Mouse (Mus musculus) midbrain, embryonic 14.5 days (tissue): ENCODE results near the gene Proca1. TPM values are rescaled to one million over a fixed set of nuclear protein-coding genes. Genes with fewer than 3 reads are reported as not detected.

Experiments
- ATAC-seq: fragments of 200-750 bp; cut with Nextera tagmentation; 2 replicates; pipeline ENCODE4 v1.8.0; 2017; ENCODE audit warnings: moderate number of reproducible peaks, moderate library complexity; ENCODE audit not compliant: low FRiP score, low TSS enrichment
- DNase-seq: peaks from one replicate; pipeline ENCODE4 v3.0.0-alpha.2; 2015
- H3K27ac ChIP-seq: fragments of 300-500 bp; sonication (generic); replicated peaks from 2 replicates; pipeline ENCODE4 v1.5.1; 2014; ENCODE audit warnings: mild to moderate bottlenecking, low read depth, low read length, moderate library complexity
- H3K27me3 ChIP-seq: fragments of 300-500 bp; sonication (generic); 2 replicates; pipeline ENCODE4 v1.6.1; 2014; ENCODE audit warnings: low read length, control low read depth, mixed read lengths; ENCODE audit not compliant: control insufficient read depth, insufficient read depth
- H3K36me3 ChIP-seq: fragments of 300-500 bp; sonication (generic); 2 replicates; pipeline ENCODE4 v1.6.1; 2014; ENCODE audit warnings: low read length, control low read depth; ENCODE audit not compliant: control insufficient read depth, insufficient read depth
- H3K4me1 ChIP-seq: fragments of 300-500 bp; sonication (generic); 2 replicates; pipeline ENCODE4 v1.6.1; 2014; ENCODE audit warnings: mild to moderate bottlenecking, antibody characterized with exemption, low read length, control low read depth; ENCODE audit not compliant: control insufficient read depth, insufficient read depth
- H3K4me2 ChIP-seq: fragments of 300-500 bp; sonication (generic); 2 replicates; pipeline ENCODE4 v1.6.1; 2014; ENCODE audit warnings: mild to moderate bottlenecking, low read length, moderate library complexity
- H3K4me3 ChIP-seq: fragments of 300-500 bp; sonication (generic); replicated peaks from 2 replicates; pipeline ENCODE4 v1.5.1; 2014; ENCODE audit warnings: low read depth, low read length
- H3K9ac ChIP-seq: fragments of 300-500 bp; sonication (generic); replicated peaks from 2 replicates; pipeline ENCODE4 v1.6.1; 2014; ENCODE audit warnings: mild to moderate bottlenecking, low read length, moderate library complexity
- H3K9me3 ChIP-seq: fragments of 300-500 bp; sonication (generic); 2 replicates; pipeline ENCODE4 v1.6.1; 2016; ENCODE audit warnings: low read length, control low read depth, mixed read lengths; ENCODE audit not compliant: control insufficient read depth
- WGBS: fragments of 180-500 bp; shearing (Covaris S2); extraction: QIAGEN DNeasy Blood & Tissue Kit; methylation state at CpG from one replicate; pipeline ENCODE4 v1.1.7; 2014; 5-methylcytosine and 5-hydroxymethylcytosine counted together
- polyA plus RNA-seq: library from polyadenylated mRNA; unstranded; fragments of >200 nt; fragmentation: Nextera tagmentation; extraction: Ambion mirVana; gene quantifications from 2 replicates; pipeline ENCODE4 v1.2.1, GENCODE M21; 2014

Gene Proca1
- polyA plus RNA-seq, 1 experiment from 2014 or later, result 1.0 TPM

DNA sequence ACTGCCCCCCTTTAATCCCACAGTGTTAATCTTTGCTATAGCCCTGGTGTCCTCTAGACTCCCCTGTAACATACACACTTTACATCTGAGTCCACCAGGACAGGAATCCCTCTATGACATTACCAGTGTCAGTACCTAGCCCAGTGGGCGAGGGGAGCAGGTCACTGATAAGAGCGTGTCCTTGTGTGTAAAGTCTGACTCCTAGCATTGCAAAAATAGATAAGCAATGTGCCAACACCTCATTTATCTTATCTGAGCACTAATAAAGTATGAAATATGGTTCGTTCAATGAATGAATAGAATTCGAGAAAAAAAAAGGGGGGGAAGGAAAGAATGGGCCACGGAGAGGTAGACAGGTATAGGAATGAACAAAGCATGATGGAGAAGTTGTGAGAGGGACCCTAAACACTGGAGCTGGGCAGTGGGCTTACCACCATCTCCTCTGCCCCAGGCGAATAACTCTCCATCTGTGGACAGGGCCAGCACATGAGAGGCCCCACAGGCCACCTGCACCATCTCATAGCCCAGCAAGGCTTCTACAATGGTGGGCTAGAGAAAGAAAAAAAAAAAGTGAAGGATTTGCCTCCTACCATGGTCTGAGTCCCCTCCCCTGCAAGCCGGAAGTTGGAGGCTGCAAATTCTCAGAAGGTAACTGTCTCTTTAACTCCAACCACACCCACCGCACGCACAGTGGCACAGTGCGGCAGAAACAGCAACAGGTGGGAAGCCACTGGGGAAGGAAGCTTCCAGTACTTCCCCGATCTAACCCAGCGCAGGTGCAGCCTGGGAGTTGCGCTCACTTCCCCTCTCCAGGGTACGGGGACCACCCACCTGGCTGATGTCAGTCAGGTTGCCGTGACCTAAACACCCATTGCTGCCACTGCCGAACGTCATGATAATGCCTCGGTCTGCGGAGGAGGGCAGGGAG lies 24.4 kb upstream of the Proca1 start:
- no peak for DNase-seq
- Histone ChIP-seq H3K4me3 (no peak overlapping the region), H3K4me1 (peaks cover 7% of the 10 kb centered on the region; the same call in 1 of the 2 replicates), H3K9ac (no peak overlapping the region), H3K36me3 (no peaks in the 10 kb centered on the region), H3K4me2 (no peak overlapping the region), H3K27ac (no peak overlapping the region), H3K9me3 (no peaks in the 10 kb centered on the region), H3K27me3 (no peaks in the 10 kb centered on the region)
- ATAC-seq, result no peak
- WGBS, result 63% methylated on average over 19 of the region's 19 CpGs

DNA sequence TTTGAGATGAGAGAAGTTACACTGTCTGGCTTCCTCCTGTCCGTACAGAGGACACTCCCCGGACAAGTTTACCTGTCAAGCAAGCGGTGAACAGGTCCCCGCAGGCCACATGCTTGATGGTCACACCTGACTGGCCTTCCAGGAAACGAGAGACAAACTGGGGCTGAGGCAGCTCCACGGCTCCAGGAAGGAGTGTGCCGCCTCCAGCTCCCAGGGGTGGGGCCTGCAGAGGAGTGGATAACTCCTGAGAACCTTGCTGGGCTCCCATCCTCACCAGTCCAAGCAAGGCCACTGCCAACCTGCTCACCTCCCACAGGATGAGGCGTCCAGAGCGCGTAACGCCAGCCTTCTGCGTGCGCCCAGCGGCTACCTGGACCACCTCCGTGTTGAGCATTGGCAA lies 22.9 kb upstream of the Proca1 start:
- no peak overlapping the region for H3K4me3 ChIP-seq
- 90% methylated on average over 15 of the region's 15 CpGs for WGBS
- no peak overlapping the region for H3K27ac ChIP-seq
- no peaks in the 10 kb centered on the region for H3K36me3 ChIP-seq
- DNase-seq (no peak), ATAC-seq (no peak)
- no peak overlapping the region for H3K9ac ChIP-seq
- H3K9me3 ChIP-seq, result no peaks in the 10 kb centered on the region
- no peak overlapping the region for H3K4me2 ChIP-seq
- no peaks in the 10 kb centered on the region for H3K27me3 ChIP-seq
- H3K4me1 ChIP-seq, result peaks cover 7% of the 10 kb centered on the region; the same call in 1 of the 2 replicates

DNA sequence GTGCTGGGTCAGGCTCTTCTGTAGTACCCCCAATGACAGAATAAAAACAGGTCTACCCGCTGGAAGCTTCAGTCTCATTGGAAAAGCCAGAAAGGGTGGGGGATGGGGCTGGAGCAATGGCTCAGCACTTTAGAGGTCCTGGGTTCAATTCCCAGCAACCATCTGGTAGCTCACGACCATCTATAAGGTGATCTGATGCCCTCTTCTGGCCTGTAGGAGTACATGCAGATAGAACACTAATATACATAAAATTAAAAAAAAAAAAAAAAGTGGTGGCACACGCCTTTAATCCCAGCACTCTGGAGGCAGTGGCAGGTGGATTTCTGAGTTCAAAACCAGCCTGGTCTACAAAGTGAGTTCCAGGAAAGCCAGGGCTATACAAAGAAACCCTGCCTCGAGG lies 21.9 kb upstream of the Proca1 start:
- H3K36me3 ChIP-seq, result no peaks in the 10 kb centered on the region
- no peak overlapping the region for H3K27ac ChIP-seq
- no peak overlapping the region for H3K4me2 ChIP-seq
- 67% methylated on average over 4 of the region's 4 CpGs for WGBS
- no peaks in the 10 kb centered on the region for H3K4me1 ChIP-seq
- no peak for ATAC-seq
- H3K9ac ChIP-seq, result no peak overlapping the region
- H3K9me3 ChIP-seq, result no peaks in the 10 kb centered on the region
- no peak for DNase-seq
- H3K27me3 ChIP-seq, result no peaks in the 10 kb centered on the region
- no peak overlapping the region for H3K4me3 ChIP-seq

DNA sequence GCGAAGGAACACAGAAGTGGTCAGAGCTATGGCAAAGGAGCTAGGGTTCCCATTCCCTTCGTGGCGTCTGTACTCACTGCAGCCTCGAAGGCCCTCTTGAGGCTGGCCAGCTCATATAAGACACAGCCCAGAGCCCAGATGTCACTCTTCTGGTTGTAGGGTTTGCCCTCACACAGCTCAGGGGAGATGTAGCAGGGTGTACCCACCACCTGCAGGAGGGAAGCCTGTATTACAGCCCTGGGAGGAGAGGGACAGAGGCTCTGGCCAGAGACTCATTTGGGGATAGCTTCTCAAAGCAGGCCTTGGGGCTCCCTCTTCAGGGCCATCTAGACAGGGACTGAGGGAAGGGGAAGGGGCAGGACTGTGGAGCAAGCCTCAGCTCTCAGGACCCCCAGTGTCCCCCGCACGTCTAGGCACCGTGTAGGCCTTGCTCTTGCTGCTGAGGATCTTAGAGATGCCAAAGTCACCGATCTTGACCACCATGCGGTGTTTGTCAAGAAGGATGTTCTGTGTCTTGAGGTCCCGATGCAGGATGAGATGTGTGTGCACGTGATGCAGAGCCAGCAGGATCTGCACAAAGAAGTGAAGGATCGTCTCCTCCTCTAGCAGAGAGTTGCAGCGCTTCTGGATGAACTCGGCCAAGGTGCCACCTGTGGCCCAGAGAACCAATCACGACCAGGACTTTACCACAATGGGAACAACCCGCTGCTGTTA lies 21.0 kb upstream of the Proca1 start:
- ATAC-seq (no peak), DNase-seq (no peak)
- H3K4me2 ChIP-seq, result no peak overlapping the region
- H3K36me3 ChIP-seq, result no peaks in the 10 kb centered on the region
- no peaks in the 10 kb centered on the region for H3K9me3 ChIP-seq
- peaks cover 8% of the 10 kb centered on the region for H3K4me1 ChIP-seq
- no peak overlapping the region for H3K9ac ChIP-seq
- WGBS, result 77% methylated on average over 16 of the region's 16 CpGs
- H3K27me3 ChIP-seq, result no peaks in the 10 kb centered on the region
- no peak overlapping the region for H3K4me3 ChIP-seq
- H3K27ac ChIP-seq, result no peak overlapping the region

DNA sequence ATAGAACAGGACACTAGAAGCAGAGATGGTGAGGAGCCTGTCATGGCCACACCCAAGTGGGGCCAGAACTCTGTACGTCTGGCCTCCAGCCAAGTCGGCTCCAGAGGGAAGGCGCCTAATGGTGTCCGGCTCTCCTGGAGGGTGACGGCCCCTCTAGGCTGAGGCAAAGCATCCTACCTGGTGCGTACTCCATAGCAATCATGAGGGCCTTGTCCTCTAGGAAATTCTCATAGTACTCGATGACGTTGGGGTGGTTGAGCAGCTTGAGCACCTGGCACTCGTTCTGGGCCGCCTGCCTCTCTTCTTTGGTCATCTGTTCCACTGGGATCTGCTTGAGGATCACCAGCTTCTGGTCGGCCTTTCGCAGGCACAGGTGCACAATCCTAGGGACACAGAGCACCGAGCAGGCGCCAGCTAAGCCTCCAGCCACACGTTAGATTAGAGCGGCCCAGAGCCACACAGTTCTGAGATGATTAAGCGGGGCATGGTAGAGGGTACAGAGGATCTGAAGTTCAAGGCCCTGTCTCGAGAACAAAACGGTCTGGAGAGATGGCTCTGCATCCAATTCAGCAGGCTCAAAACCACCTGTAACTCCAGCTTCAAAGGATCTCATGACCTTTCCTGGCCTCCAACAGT lies 20.3 kb upstream of the Proca1 start:
- 91% methylated on average over 19 of the region's 19 CpGs for WGBS
- no peak overlapping the region for H3K9ac ChIP-seq
- H3K4me1 ChIP-seq, result peaks cover 11% of the 10 kb centered on the region

DNA sequence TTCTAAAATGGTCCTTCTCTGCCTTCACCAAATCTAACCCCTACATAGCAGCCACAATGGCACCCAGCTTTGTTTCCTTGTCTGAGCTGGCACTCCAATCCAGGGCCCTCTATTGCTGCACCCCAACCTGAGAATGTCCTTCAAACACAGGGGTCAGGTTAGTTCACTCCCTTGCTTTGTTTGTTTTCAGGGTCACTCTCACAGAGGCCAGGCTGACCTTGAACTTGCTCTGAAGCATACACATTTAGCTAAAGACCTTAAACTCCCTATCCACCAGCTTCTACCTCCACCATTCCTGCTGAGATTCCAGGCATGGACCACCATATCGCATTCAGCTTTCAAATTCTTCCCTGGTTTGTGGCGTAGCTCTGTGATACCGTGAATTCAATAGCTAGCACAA lies 18.7 kb upstream of the Proca1 start:
- no peak for DNase-seq
- 91% methylated on average over 3 of the region's 3 CpGs for WGBS
- no peak overlapping the region for H3K9ac ChIP-seq

More for the DNA sequence above, 20.3 kb upstream of the Proca1 start:
- no peak overlapping the region for H3K4me2 ChIP-seq
- H3K4me3 ChIP-seq, result no peak overlapping the region
- H3K9me3 ChIP-seq, result no peaks in the 10 kb centered on the region
- DNase-seq (no peak), ATAC-seq (no peak)
- H3K27ac ChIP-seq, result no peak overlapping the region
- H3K27me3 ChIP-seq, result no peaks in the 10 kb centered on the region
- no peaks in the 10 kb centered on the region for H3K36me3 ChIP-seq

DNA sequence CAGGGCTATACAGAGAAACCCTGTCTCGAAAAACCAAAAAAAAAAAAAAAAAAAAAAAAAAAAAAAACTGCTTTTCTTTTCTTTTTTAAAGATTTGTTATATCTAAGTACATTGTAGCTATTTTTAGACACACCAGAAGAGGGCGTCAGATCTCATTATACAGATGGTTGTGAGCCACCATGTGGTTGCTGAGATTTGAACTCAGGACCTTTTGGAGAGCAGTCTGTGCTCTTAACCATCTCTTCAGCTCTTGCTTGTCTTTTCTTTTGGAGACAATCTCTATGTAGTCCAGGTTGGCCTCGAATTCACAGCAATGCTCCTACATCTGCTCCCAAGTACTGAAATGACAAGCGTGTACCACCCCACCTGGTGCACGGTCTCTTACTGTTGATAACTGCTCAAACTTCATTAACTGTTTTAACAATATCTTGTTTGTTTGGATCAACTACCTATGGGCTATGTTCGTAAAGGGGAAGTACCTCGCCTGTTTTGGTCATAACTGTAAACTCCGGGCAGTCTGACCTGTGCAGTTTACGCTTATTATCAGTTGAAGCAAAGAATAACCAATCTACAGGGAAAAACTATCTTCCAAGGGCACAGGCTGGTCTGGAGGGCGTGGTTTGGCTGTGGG lies 17.3 kb upstream of the Proca1 start:
- Histone ChIP-seq H3K4me3 (peak overlapping the region; percentile 54), H3K9ac (peak overlapping the region; percentile 38; the same call in 1 of the 2 replicates), H3K4me2 (peak overlapping the region; percentile 70), H3K36me3 (peaks cover 21% of the 10 kb centered on the region), H3K27me3 (no peaks in the 10 kb centered on the region), H3K27ac (0 out of 2 replicates have a peak overlapping the region, but pooled peaks have one; percentile 50), H3K4me1 (peaks cover 20% of the 10 kb centered on the region), H3K9me3 (no peaks in the 10 kb centered on the region)
- DNase-seq (no peak), ATAC-seq (no peak)
- WGBS, result 8% methylated on average over 9 of the region's 10 CpGs

More for the DNA sequence above, 18.7 kb upstream of the Proca1 start:
- H3K27ac ChIP-seq, result no peak overlapping the region
- H3K4me1 ChIP-seq, result peaks cover 20% of the 10 kb centered on the region
- H3K27me3 ChIP-seq, result no peaks in the 10 kb centered on the region
- ATAC-seq, result no peak
- H3K4me2 ChIP-seq, result no peak overlapping the region
- H3K9me3 ChIP-seq, result no peaks in the 10 kb centered on the region
- H3K4me3 ChIP-seq, result no peak overlapping the region
- H3K36me3 ChIP-seq, result peaks cover 8% of the 10 kb centered on the region

DNA sequence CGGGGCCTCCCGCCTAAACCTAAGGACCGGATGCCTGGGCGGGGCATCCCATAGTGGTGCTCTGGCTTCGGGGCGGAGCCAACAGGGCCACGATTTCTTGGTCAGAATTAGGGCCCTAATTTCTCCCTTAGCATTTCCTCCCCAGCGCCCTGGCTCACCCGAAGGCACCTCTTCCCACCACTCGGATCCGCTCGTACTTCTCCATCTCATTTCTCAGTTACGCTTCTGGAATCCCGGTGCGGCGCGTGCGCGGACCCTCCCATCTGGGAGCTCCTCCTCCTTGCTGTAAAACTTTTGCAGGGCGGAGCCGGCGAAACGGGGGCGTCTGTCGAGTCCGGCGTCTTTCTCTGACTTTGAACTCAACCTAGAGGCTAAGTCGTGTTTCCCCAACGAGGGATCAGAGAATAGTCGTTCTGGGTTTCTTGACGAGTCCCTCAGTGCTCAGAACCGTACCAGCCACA lies 16.8 kb upstream of the Proca1 start, which contains the start of the genes Nek8 and Tlcd1:
Gene Nek8, minus strand, starts transcription at position 274 of the 461 bp plus-strand sequence.
Gene Tlcd1, plus strand, starts transcription at position 310 of the 461 bp plus-strand sequence.
- peaks cover 20% of the 10 kb centered on the region for H3K4me1 ChIP-seq
- no peaks in the 10 kb centered on the region for H3K9me3 ChIP-seq
- WGBS, result under 1% methylated on average over 32 of the region's 32 CpGs
- H3K27me3 ChIP-seq, result no peaks in the 10 kb centered on the region
- peak within 1 kb of the TSS; percentile 54 for H3K4me3 ChIP-seq
- peak within 1 kb of the TSS; percentile 50; the same call in 1 of the 2 replicates for H3K27ac ChIP-seq
- H3K36me3 ChIP-seq, result peaks cover 27% of the 10 kb centered on the region
- ATAC-seq (peak; percentile 57), DNase-seq (peak; percentile 88)
- peak within 1 kb of the TSS; percentile 38; the same call in 1 of the 2 replicates for H3K9ac ChIP-seq
- peak within 1 kb of the TSS; percentile 70 for H3K4me2 ChIP-seq
